Mouse (Mus musculus): ENCODE measurements around the gene Cmpk2. TPM values are rescaled to one million over a fixed set of nuclear protein-coding genes. Genes with fewer than 3 reads are reported as not detected.

The Cmpk2 gene
- polyA plus RNA-seq, 2 experiments: 4.5 to 10.2 TPM

DNA sequence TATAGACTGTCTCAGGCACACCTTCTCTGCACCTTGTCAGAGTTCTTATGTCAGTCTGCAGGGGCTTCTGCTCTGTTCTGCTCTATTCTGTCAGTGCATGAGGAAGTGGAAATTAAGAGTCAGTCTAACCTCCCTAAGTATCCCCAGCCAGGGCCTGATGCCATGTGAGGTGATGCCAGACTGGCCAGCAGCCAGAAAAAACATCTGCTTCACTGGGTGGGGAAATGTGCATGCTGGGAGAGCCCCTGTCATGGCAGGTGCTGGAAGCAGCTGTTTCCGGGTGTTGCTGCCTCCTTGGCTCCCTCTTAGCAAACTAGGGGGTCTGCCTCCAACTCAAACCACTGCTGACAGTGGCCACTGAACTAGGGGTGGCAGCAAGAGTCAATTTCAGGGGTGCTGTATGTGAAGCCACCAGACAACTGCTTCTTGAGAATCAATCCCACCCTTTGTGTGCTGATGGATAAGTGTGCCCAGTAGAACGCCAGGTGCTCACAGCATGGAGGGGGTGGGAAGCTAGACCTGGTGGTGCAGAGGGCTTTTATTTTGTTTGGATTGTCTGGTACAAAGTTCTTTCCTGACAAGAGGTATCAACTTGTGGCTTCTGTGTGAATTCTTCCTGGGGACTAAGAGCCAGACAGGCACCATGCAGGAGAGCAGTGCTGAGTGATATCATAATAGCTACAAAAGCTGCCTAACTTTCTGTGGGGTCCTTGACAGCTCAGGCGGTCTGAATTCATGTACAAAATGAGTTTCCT, 56.1 kb downstream of the Cmpk2 start:
- TF ChIP-seq CTCF (IDR thresholded peaks at IDR 0.05; ENCODE audit: low read depth): no peak
- no peak for TF ChIP-seq EP300 (IDR thresholded peaks at IDR 0.05; ENCODE audit: low read depth)
- WGBS (ENCODE audit: insufficient replicate concordance): 46% methylated on average over 3 of the region's 3 CpGs
- no peak overlapping the region for H3K4me3 ChIP-seq (ENCODE audit: insufficient read depth in 1 of 2, low read depth in 2 of 2, low read length in 2 of 2)
- H3K9me3 ChIP-seq (ENCODE audit: control insufficient read depth, low read length): no peaks in the 10 kb centered on the region
- no peaks in the 10 kb centered on the region for H3K36me3 ChIP-seq (replicated peaks; ENCODE audit: control insufficient read depth, insufficient read depth, low read depth)
- no peaks in the 10 kb centered on the region for H3K4me1 ChIP-seq (replicated peaks; ENCODE audit: control insufficient read depth in 2 of 2, insufficient read depth in 2 of 2, low read length in 1 of 2)
- no peak overlapping the region for H3K27ac ChIP-seq
- ATAC-seq (ENCODE audit: insufficient read depth): no peak
- DNase-seq (ENCODE audit: low read depth in 3 of 3, low spot score in 3 of 3): no peak
- no peak overlapping the region for H3K9ac ChIP-seq (replicated peaks)
- no peaks in the 10 kb centered on the region for H3K27me3 ChIP-seq (ENCODE audit: control insufficient read depth, insufficient read depth, low read length)
- no peak overlapping the region for H3K4me2 ChIP-seq (ENCODE audit: low read depth)

DNA sequence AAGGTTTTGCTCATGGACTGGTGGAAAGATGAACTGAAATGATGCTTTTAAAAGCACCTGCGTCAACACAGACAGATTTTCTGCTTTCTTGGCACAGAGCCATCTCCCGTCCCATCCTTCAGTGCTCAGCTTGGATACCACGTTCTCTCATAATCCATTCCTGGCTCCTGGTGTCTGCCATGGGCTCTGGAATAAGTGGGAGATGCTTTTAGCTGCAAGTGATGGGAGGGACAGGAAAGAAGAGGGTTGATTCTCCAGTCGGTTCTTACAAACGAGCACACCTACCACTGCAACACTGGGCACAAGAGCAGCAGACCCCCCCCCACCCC, 56.7 kb downstream of the Cmpk2 start:
- no peaks in the 10 kb centered on the region for H3K4me1 ChIP-seq (replicated peaks; ENCODE audit: control insufficient read depth in 2 of 2, insufficient read depth in 2 of 2, low read length in 1 of 2)
- no peak overlapping the region for H3K9ac ChIP-seq (replicated peaks)
- no peaks in the 10 kb centered on the region for H3K36me3 ChIP-seq (replicated peaks; ENCODE audit: control insufficient read depth, insufficient read depth, low read depth)
- WGBS (ENCODE audit: insufficient replicate concordance): 56% methylated on average over 5 of the region's 5 CpGs
- DNase-seq (ENCODE audit: low read depth in 3 of 3, low spot score in 3 of 3): no peak
- H3K4me2 ChIP-seq (ENCODE audit: low read depth): no peak overlapping the region
- ATAC-seq (ENCODE audit: insufficient read depth): no peak
- H3K9me3 ChIP-seq (ENCODE audit: control insufficient read depth, low read length): no peaks in the 10 kb centered on the region
- TF ChIP-seq CTCF (IDR thresholded peaks at IDR 0.05; ENCODE audit: low read depth): no peak
- no peak for TF ChIP-seq EP300 (IDR thresholded peaks at IDR 0.05; ENCODE audit: low read depth)
- H3K4me3 ChIP-seq (ENCODE audit: insufficient read depth in 1 of 2, low read depth in 2 of 2, low read length in 2 of 2): no peak overlapping the region
- H3K27ac ChIP-seq: no peak overlapping the region
- H3K27me3 ChIP-seq (ENCODE audit: control insufficient read depth, insufficient read depth, low read length): no peaks in the 10 kb centered on the region

Other genes with a start within 250 kb of the Cmpk2 start
- 0.63 and 0.74 TPM in 2 replicates for gene Rnf144a, start 54.0 kb upstream of the Cmpk2 start, polyA plus RNA-seq (2012; rRNA removed)
- 0.60 and 0.66 TPM in 2 replicates for gene Rnf144a, start 54.0 kb upstream of the Cmpk2 start, polyA plus RNA-seq (2014; fragmentation: Nextera tagmentation; extraction: Ambion mirVana)
- 0.93 TPM in 2 replicates for gene Rsad2, start 12.8 kb upstream of the Cmpk2 start, polyA plus RNA-seq (2012; rRNA removed)
- gene Rsad2, start 12.8 kb upstream of the Cmpk2 start, polyA plus RNA-seq (2014; fragmentation: Nextera tagmentation; extraction: Ambion mirVana): 1.9 and 2.7 TPM in 2 replicates

Measured in liver, embryonic 14.5 days (tissue).